Comparison of ENCODE assay signal across 11 mouse cellular contexts in the genomic region with DNA sequence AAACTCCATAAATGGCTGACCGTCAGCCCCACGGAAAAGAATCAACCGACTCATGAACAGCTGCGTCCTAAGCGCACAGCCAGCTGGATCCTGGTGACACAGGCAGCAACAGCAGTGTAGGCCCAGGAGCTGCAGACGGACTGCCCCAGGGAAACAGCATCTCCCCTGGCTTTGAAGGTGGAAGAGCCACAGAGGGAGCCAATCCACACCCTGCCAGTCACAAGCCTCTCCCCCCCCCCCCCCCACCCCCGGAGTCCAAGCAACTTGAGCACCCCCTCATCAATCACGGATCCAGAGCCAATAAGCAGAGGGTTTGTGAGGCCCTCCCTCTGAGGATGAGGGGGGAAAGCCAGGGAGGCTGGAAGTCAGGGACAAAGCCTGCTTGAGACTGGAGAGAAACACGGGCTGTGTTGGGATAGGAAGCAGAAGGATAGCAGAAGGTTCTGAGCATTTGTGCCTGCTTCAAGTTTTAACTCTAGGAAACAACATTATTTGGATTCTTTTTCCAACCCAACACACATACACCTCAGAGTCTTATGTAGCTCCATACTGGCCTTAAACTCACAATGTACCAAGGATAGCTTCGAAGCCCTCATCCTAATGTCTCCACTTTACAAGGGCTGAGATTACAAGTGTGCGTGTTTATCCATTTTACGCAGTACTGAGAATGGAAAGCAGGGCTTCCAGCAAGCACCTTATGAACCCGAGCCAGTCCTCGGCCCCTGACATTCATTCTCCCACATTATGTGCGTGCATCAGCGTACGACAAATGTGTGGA. TPM values are rescaled to one million over a fixed set of nuclear protein-coding genes. Genes with fewer than 3 reads are reported as not detected.
DNase-seq lines count a peak whose midpoint lies in the region; ATAC-seq lines count a peak whose summit lies in the region.
"Had no signal": no experiment of that assay in that cellular context is flagged by ENCODE, and none has a peak within 500 bp of the region (broad histone marks: within the 10 kb centered on the region; RNA-seq: fewer than 3 reads in every experiment).

No protein-coding gene starts in this region.

- peak overlapping the region; percentile 18; the same call in 1 of the 2 replicates for H3K27ac ChIP-seq in embryonic facial prominence, embryonic 14.5 days (replicated peaks; ENCODE audit: low read depth, low read length)
- no peak overlapping the region for H3K27ac ChIP-seq in heart, embryonic 10.5 days
- H3K27ac ChIP-seq: kidney, postnatal 0 days had no signal

- no peaks in the 10 kb centered on the region for H3K27me3 ChIP-seq in embryonic facial prominence, embryonic 14.5 days (replicated peaks; ENCODE audit: control insufficient read depth, insufficient read depth, low read length)
- H3K27me3 ChIP-seq in heart, embryonic 10.5 days (ENCODE audit: insufficient read depth, poor library complexity, severe bottlenecking): no peaks in the 10 kb centered on the region
- H3K27me3 ChIP-seq: CH12.LX had no signal

- peak; percentile 8 for DNase-seq in ES-CJ7 (ENCODE audit: low read depth, low spot score)
- peak; percentile 62 for DNase-seq in embryonic facial prominence, embryonic 14.5 days (ENCODE audit: low spot score)
- DNase-seq in heart, embryonic 10.5 days (ENCODE audit: low spot score): peak; percentile 71
- peak; percentile 77 for DNase-seq in mesoderm, embryonic 11.5 days (ENCODE audit: low read depth, low spot score)
- no peak for DNase-seq in right cerebral cortex, adult 18-20 months
- no peak for DNase-seq in left cerebral cortex, adult 8-10 months (ENCODE audit: low spot score in 2 of 2)
- DNase-seq in kidney, postnatal 36 days: no peak

- H3K4me2 ChIP-seq in embryonic facial prominence, embryonic 14.5 days (ENCODE audit: low read depth, low read length): peak overlapping the region; percentile 23; the same call in 1 of the 2 replicates

- H3K4me3 ChIP-seq in embryonic facial prominence, embryonic 14.5 days (ENCODE audit: low read depth, low read length): no peak overlapping the region
- H3K4me3 ChIP-seq in heart, embryonic 10.5 days: no peak overlapping the region
- H3K4me3 ChIP-seq: megakaryocyte, embryonic 14.5 days had no signal

- no peak overlapping the region for H3K9ac ChIP-seq in embryonic facial prominence, embryonic 14.5 days (ENCODE audit: low read depth, low read length)

- 54% methylated on average over 16 of the region's 17 CpGs for WGBS in embryonic facial prominence, embryonic 14.5 days
- WGBS in heart, embryonic 10.5 days: 57% methylated on average over 17 of the region's 17 CpGs

- ATAC-seq in embryonic facial prominence, embryonic 14.5 days (ENCODE audit: low read depth): peak; percentile 84
- no peak for ATAC-seq in erythroblast, adult 5-6 weeks (replicated peaks; ENCODE audit: low FRiP score, poor library complexity, severe bottlenecking)

- H3K4me1 ChIP-seq in embryonic facial prominence, embryonic 14.5 days (ENCODE audit: control insufficient read depth, insufficient read depth, low read length): no peaks in the 10 kb centered on the region; the same call in 1 of the 2 replicates
- peaks cover 3% of the 10 kb centered on the region; the same call in 1 of the 2 replicates for H3K4me1 ChIP-seq in heart, embryonic 10.5 days
- H3K4me1 ChIP-seq: megakaryocyte, embryonic 14.5 days had no signal

- no peaks in the 10 kb centered on the region for H3K36me3 ChIP-seq in embryonic facial prominence, embryonic 14.5 days (ENCODE audit: control insufficient read depth, insufficient read depth, low read length)
- H3K36me3 ChIP-seq in heart, embryonic 10.5 days: no peaks in the 10 kb centered on the region

- no peaks in the 10 kb centered on the region for H3K9me3 ChIP-seq in embryonic facial prominence, embryonic 14.5 days (ENCODE audit: control insufficient read depth, low read length)
- H3K9me3 ChIP-seq in heart, embryonic 10.5 days: no peaks in the 10 kb centered on the region
- H3K9me3 ChIP-seq: megakaryocyte, embryonic 14.5 days had no signal

RNA-seq across cellular contexts. Expression of a gene that starts 46.8 kb away (rescaled TPM):
- 0.48 and 1.2 TPM in 2 replicates for polyA plus RNA-seq in embryonic facial prominence, embryonic 14.5 days (2014; fragmentation: Nextera tagmentation; extraction: Ambion mirVana)
- 0.05 TPM in 1 of 2 replicates, not detected in the other for polyA plus RNA-seq in heart, embryonic 10.5 days (2016; fragmentation: Nextera tagmentation; extraction: Ambion mirVana)
- not detected in 2 replicates for total RNA-seq in erythroblast, adult 5-6 weeks (2015; ENCODE audit: low replicate concordance)
- total RNA-seq in erythroblast, adult 5-6 weeks (2017; ENCODE audit: low replicate concordance): not detected in 2 replicates
- total RNA-seq in left cerebral cortex, adult 8-10 months (2022): under 1 TPM; 0.46 to 0.79 (median 0.60) TPM
- total RNA-seq: CH12.LX had no signal

Comparison
In these comparisons a context has a peak if more than half of its experiments do, and no peak if none do; other contexts are left out.
1. DNase-seq: peak in ES-CJ7 (single experiment), embryonic facial prominence, embryonic 14.5 days (single experiment), heart, embryonic 10.5 days (single experiment) and mesoderm, embryonic 11.5 days (single experiment); none in right cerebral cortex, adult 18-20 months (single experiment), left cerebral cortex, adult 8-10 months (0 of 2) and kidney, postnatal 36 days (0 of 2).